Mouse (Mus musculus) left cerebral cortex, postnatal 36 days (tissue): ENCODE data around the gene Olfr643. TPM values are rescaled to one million over a fixed set of nuclear protein-coding genes. Genes with fewer than 3 reads are reported as not detected.
"Not testable (repeated sequence)": the region's sequence is repeated elsewhere in the genome, so short reads cannot be mapped to it uniquely, and the experiment has no call there.

Source experiments
- DNase-seq, 2 experiments: peaks; one replicate each; pipeline ENCODE4 v3.0.0; 2021 to 2022; ENCODE audit warnings: low spot score in 2 of 2, mixed read lengths in 1 of 2
- intact Hi-C: fragments of 180-260 bp; cut with DNase I; formaldehyde crosslinking; loops from one replicate; pipeline ENCODE4 v1.15.1; 2025
- total RNA-seq, 2 experiments: library from RNA; stranded (reverse); gene quantifications; 2 replicates each; pipeline ENCODE4 v1.2.3; 2021

Olfr643 gene
- total RNA-seq, 2 experiments from 2014 or later, result not detected

- intact Hi-C loops, result no loop called here
- no peak for DNase-seq
Observed at GRCm38 (mm10) chr7:104025473-104025872, 111.7 kb downstream of the Olfr643 start, which contains the start of gene Olfr640. TSS of gene Olfr640 (minus strand) at chr7:104025573.

- DNase-seq, result no peak
- intact Hi-C loops, result no loop called here
Observed at GRCm38 (mm10) chr7:104021651-104022050, 115.6 kb downstream of the Olfr643 start.

GRCm38 (mm10) chr7:104018953-104019352 is 118.3 kb downstream of the Olfr643 start:
- DNase-seq, result no peak
- intact Hi-C loops, result no loop called here

GRCm38 (mm10) chr7:104017203-104017602 is 120.0 kb downstream of the Olfr643 start, which contains the start of gene Olfr639:
TSS of gene Olfr639 (minus strand) at chr7:104017303.
- intact Hi-C loops, result no loop called here
- DNase-seq, result no peak

GRCm38 (mm10) chr7:103999124-103999523 is 138.1 kb downstream of the Olfr643 start:
- intact Hi-C loops, result no loop called here
- no peak for DNase-seq

DNA sequence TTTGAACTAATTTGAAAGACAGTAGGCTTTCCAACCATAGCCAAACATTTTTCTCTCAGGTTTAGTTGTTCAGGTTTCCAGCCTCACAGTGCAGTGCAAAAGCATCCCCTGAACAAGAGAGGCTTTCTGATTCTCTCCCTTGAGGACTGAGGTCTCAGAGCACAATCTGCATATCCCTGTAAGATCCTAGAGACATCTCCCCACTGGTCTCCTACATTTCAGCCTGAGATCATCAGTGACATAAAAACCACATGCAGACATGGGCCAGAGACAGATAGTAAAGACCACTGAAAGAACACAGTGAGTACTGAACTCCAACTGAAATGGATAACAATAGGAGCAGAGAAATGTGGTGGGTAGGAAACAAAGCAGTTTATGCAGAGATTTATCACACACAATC is 138.8 kb downstream of the Olfr643 start, which contains the start of gene Olfr638:
Gene Olfr638, plus strand, starts transcription at position 301 of the 400 bp plus-strand sequence.
- intact Hi-C loops, result no loop called here
- no peak for DNase-seq

GRCm38 (mm10) chr7:103971782-103972181 is 165.4 kb downstream of the Olfr643 start:
- DNase-seq, result no peak
- intact Hi-C loops, result no loop called here

GRCm38 (mm10) chr7:103970852-103971251 is 166.4 kb downstream of the Olfr643 start, which contains the start of gene Olfr635:
TSS of gene Olfr635 (plus strand) at chr7:103971152.
- DNase-seq, result no peak
- intact Hi-C loops, result no loop called here

GRCm38 (mm10) chr7:103966873-103967272 is 170.3 kb downstream of the Olfr643 start:
- DNase-seq, intact Hi-C loops: not testable (repeated sequence)

Other genes starting within 250 kb of the Olfr643 start
- gene Olfr64, start 242.9 kb downstream of the Olfr643 start, total RNA-seq, result not detected
- gene Olfr65, start 233.9 kb downstream of the Olfr643 start, total RNA-seq, result not detected
- gene Olfr631, start 208.6 kb downstream of the Olfr643 start, total RNA-seq, result not detected
- gene Olfr632, start 203.1 kb downstream of the Olfr643 start, total RNA-seq, result under 1 TPM in 1 of 2 experiments, not detected in 1; 0.25 TPM
- not detected for gene Olfr633, start 193.0 kb downstream of the Olfr643 start, total RNA-seq
- under 1 TPM; 0.02 to 0.07 TPM for gene Olfr635, start 166.3 kb downstream of the Olfr643 start, total RNA-seq
- gene Olfr638, start 138.7 kb downstream of the Olfr643 start, total RNA-seq, result not detected
- under 1 TPM; 0.12 to 0.16 TPM for gene Olfr639, start 120.1 kb downstream of the Olfr643 start, total RNA-seq
- gene Olfr640, start 111.8 kb downstream of the Olfr643 start, total RNA-seq, result not detected
- gene Olfr641, start 102.0 kb downstream of the Olfr643 start, total RNA-seq, result not detected
- gene Olfr642, start 84.7 kb downstream of the Olfr643 start, total RNA-seq, result not detected
- not detected for gene 4930516K23Rik, start 76.0 kb downstream of the Olfr643 start, total RNA-seq
- gene Olfr644, start 65.5 kb downstream of the Olfr643 start, total RNA-seq, result not detected
- gene Olfr645, start 51.9 kb downstream of the Olfr643 start, total RNA-seq, result not detected
- not detected for gene Olfr646, start 32.5 kb downstream of the Olfr643 start, total RNA-seq
- gene Ubqln5, start 7.6 kb downstream of the Olfr643 start, total RNA-seq, result not detected
- not detected for gene Ubqln3, start 5.9 kb upstream of the Olfr643 start, total RNA-seq
- not detected for gene Ubqlnl, start 13.2 kb upstream of the Olfr643 start, total RNA-seq
- gene Olfm5, start 27.4 kb upstream of the Olfr643 start, total RNA-seq, result not detected
- gene Olfr648, start 46.0 kb upstream of the Olfr643 start, total RNA-seq, result under 1 TPM; 0.15 to 0.45 TPM
- not detected for gene Olfr649, start 58.6 kb upstream of the Olfr643 start, total RNA-seq
- under 1 TPM in 1 of 2 experiments, not detected in 1; 0.15 TPM for gene Trim6, start 81.4 kb upstream of the Olfr643 start, total RNA-seq
- gene Trim34a, start 107.1 kb upstream of the Olfr643 start, total RNA-seq, result 1 to 10 TPM in 1 of 2 experiments, under 1 TPM in 1; 0.94 to 1.1 TPM
- 1 to 10 TPM in 1 of 2 experiments, under 1 TPM in 1; 0.39 to 1.1 TPM for gene Trim5, start 150.7 kb upstream of the Olfr643 start, total RNA-seq
- 1 to 10 TPM; 1.9 to 2.3 TPM for gene Trim12a, start 178.1 kb upstream of the Olfr643 start, total RNA-seq
- gene Trim34b, start 192.1 kb upstream of the Olfr643 start, total RNA-seq, result under 1 TPM in 1 of 2 experiments, not detected in 1; 0.20 TPM
- 1 to 10 TPM; 1.0 to 1.3 TPM for gene Trim12c, start 216.0 kb upstream of the Olfr643 start, total RNA-seq
- gene Trim30b, start 232.5 kb upstream of the Olfr643 start, total RNA-seq, result not detected